Comparison of ENCODE assay signal across 28 mouse cellular contexts in the genomic region with DNA sequence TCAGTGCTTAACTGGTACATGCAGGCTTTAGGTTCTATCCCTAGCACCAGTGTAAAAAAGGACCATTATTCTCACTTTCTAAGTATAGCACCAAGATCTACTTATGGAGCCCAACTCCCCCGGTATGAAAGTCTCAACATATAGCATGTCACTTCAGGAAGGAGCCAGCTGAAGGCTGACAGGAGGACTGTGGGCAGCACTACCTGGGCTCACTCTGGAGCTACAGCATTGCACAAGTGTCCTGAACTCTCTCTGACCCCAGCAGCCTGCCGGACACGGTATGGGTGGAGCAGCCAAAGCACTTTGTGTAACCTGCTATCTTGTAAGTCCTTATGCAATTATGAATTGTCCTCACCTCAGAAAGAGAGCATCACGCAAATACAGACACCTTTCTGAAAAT. TPM values are rescaled to one million over a fixed set of nuclear protein-coding genes. Genes with fewer than 3 reads are reported as not detected.
A peak's percentile ranks its signal among the peaks of the same experiment; 100 is the strongest.
DNase-seq lines count a peak whose midpoint lies in the region; ATAC-seq and TF ChIP-seq lines count a peak whose summit lies in the region.
"Had no signal": no experiment of that assay in that cellular context is flagged by ENCODE, and none has a peak within 500 bp of the region (broad histone marks: within the 10 kb centered on the region; RNA-seq: fewer than 3 reads in every experiment).

No protein-coding gene starts in this region.

- no peaks in the 10 kb centered on the region for H3K27me3 ChIP-seq in heart, embryonic 12.5 days (replicated peaks)
- H3K27me3 ChIP-seq in liver, embryonic 15.5 days: no peaks in the 10 kb centered on the region
- H3K27me3 ChIP-seq: CH12.LX; hindbrain, embryonic 15.5 days; kidney, embryonic 15.5 days; neural tube, embryonic 15.5 days had no signal

- TF ChIP-seq CTCF in lung, adult 2 months (IDR thresholded peaks at IDR 0.05; ENCODE audit: insufficient read depth, low read length): no peak

- WGBS in heart, embryonic 12.5 days: 50% methylated on average over 4 of the region's 4 CpGs
- WGBS in lung, adult 2 months: 59% methylated on average over 4 of the region's 4 CpGs
- 79% methylated on average over 4 of the region's 4 CpGs for WGBS in liver, embryonic 15.5 days (ENCODE audit: insufficient replicate concordance)

- H3K9ac ChIP-seq in heart, embryonic 12.5 days: no peak overlapping the region
- H3K9ac ChIP-seq in liver, embryonic 15.5 days: no peak overlapping the region
- H3K9ac ChIP-seq: forebrain, postnatal 0 days; hindbrain, embryonic 15.5 days; kidney, embryonic 15.5 days; lung, embryonic 14.5 days; neural tube, embryonic 15.5 days had no signal

- no peak for DNase-seq in heart, adult 18-20 months
- peak; percentile 9 for DNase-seq in lung, adult 2 months
- no peak for DNase-seq in lung, postnatal 10 days
- peak; percentile 26 for DNase-seq in telencephalon, adult 2 months (ENCODE audit: low read depth, low spot score)
- DNase-seq: cerebellum, adult 2 months; forebrain, postnatal 0 days; gastrocnemius, adult 2 months; heart, postnatal 4 days; kidney, postnatal 4 days; layer of hippocampus, adult 9-11 months; left cerebral cortex, postnatal 4 days; lung, embryonic 14.5 days; spleen, adult 18-20 months; thymus, adult 18-20 months; thymus, postnatal 4 days had no signal

- no peak for TF ChIP-seq POLR2A in lung, adult 2 months (IDR thresholded peaks at IDR 0.05; ENCODE audit: borderline replicate concordance, extremely low read depth, low read depth, low read length)

- H3K4me3 ChIP-seq in heart, embryonic 12.5 days: no peak overlapping the region
- H3K4me3 ChIP-seq in lung, adult 2 months (replicated peaks; ENCODE audit: extremely low read depth, low read depth, low read length): no peak overlapping the region
- no peak overlapping the region for H3K4me3 ChIP-seq in liver, embryonic 15.5 days (replicated peaks)
- H3K4me3 ChIP-seq: forebrain, embryonic 10.5 days; gastrocnemius, adult 2 months; hindbrain, embryonic 15.5 days; kidney, embryonic 15.5 days; left cerebral cortex, adult 2 months; neural tube, embryonic 15.5 days had no signal

- no peaks in the 10 kb centered on the region for H3K9me3 ChIP-seq in heart, embryonic 12.5 days (replicated peaks)
- no peaks in the 10 kb centered on the region for H3K9me3 ChIP-seq in liver, embryonic 15.5 days (replicated peaks)
- H3K9me3 ChIP-seq: forebrain, embryonic 10.5 days; hindbrain, embryonic 15.5 days; kidney, embryonic 15.5 days; neural tube, embryonic 15.5 days had no signal

- H3K27ac ChIP-seq in heart, embryonic 12.5 days (ENCODE audit: poor library complexity, severe bottlenecking): peak overlapping the region; percentile 25; the same call in 1 of the 2 replicates
- no peak overlapping the region for H3K27ac ChIP-seq in liver, embryonic 15.5 days (replicated peaks)
- H3K27ac ChIP-seq: forebrain, embryonic 10.5 days; gastrocnemius, adult 2 months; hindbrain, embryonic 15.5 days; kidney, embryonic 15.5 days; left cerebral cortex, adult 2 months; neural tube, embryonic 15.5 days had no signal

- H3K36me3 ChIP-seq in heart, embryonic 12.5 days: peaks cover 82% of the 10 kb centered on the region
- peaks cover 81% of the 10 kb centered on the region for H3K36me3 ChIP-seq in liver, embryonic 15.5 days (replicated peaks)

- peaks cover 28% of the 10 kb centered on the region for H3K4me1 ChIP-seq in heart, embryonic 12.5 days (replicated peaks)
- no peaks in the 10 kb centered on the region for H3K4me1 ChIP-seq in lung, adult 2 months (ENCODE audit: control insufficient read depth, insufficient read depth, low read length)
- peaks cover 13% of the 10 kb centered on the region; the same call in 1 of the 2 replicates for H3K4me1 ChIP-seq in liver, embryonic 15.5 days (replicated peaks)
- H3K4me1 ChIP-seq: forebrain, embryonic 10.5 days; hindbrain, embryonic 15.5 days; kidney, embryonic 15.5 days; neural tube, embryonic 15.5 days had no signal

- ATAC-seq in heart, embryonic 12.5 days (ENCODE audit: insufficient number of reproducible peaks, low FRiP score): 0 out of 2 replicates have a peak, but pooled peaks have one; percentile 15
- ATAC-seq in liver, embryonic 15.5 days (ENCODE audit: insufficient read depth): peak; percentile 63; the same call in 1 of the 2 replicates
- ATAC-seq in megakaryocyte, adult 5-6 weeks (ENCODE audit: poor library complexity, severe bottlenecking): no peak
- ATAC-seq: forebrain, postnatal 0 days; intestine, postnatal 0 days; midbrain, embryonic 16.5 days had no signal

- no peak overlapping the region for H3K4me2 ChIP-seq in heart, embryonic 12.5 days
- no peak overlapping the region for H3K4me2 ChIP-seq in liver, embryonic 15.5 days
- H3K4me2 ChIP-seq: hindbrain, embryonic 15.5 days; kidney, embryonic 15.5 days; lung, embryonic 14.5 days; neural tube, embryonic 15.5 days had no signal

RNA-seq across cellular contexts. Expression of gene Urb1, which starts 25.0 kb away (rescaled TPM):
- 8.4 and 9.2 TPM in 2 replicates for polyA plus RNA-seq in heart, embryonic 12.5 days (2016; fragmentation: Nextera tagmentation; extraction: Ambion mirVana)
- total RNA-seq in heart, adult 18-20 months (2021): 1 to 10 TPM; 5.5 to 7.3 TPM
- 4.0 TPM in 2 replicates for polyA plus RNA-seq in lung, adult 2 months (2012; rRNA removed)
- polyA plus RNA-seq in liver, embryonic 15.5 days (2015; fragmentation: Nextera tagmentation; extraction: Ambion mirVana): 4.3 and 4.5 TPM in 2 replicates
- total RNA-seq in megakaryocyte, adult 5-6 weeks (2015): 3.6 and 5.9 TPM in 2 replicates
- 3.6 and 5.0 TPM in 2 replicates for total RNA-seq in megakaryocyte, adult 5-6 weeks (2017)

RNA-seq across cellular contexts. Expression of gene Eva1c, which starts 41.3 kb away (rescaled TPM):
- 2.1 and 3.4 TPM in 2 replicates for polyA plus RNA-seq in heart, embryonic 12.5 days (2016; fragmentation: Nextera tagmentation; extraction: Ambion mirVana)
- total RNA-seq in heart, adult 18-20 months (2021): 1 to 10 TPM; 1.7 to 3.1 TPM
- 8.9 and 14.2 TPM in 2 replicates for polyA plus RNA-seq in lung, adult 2 months (2012; rRNA removed)
- polyA plus RNA-seq in liver, embryonic 15.5 days (2015; fragmentation: Nextera tagmentation; extraction: Ambion mirVana): 0.39 and 0.48 TPM in 2 replicates
- total RNA-seq in megakaryocyte, adult 5-6 weeks (2015): not detected in 2 replicates
- total RNA-seq in megakaryocyte, adult 5-6 weeks (2017): not detected in 2 replicates
- total RNA-seq: CH12.LX; megakaryocyte-erythroid progenitor cell, adult 5-6 weeks; MEL had no signal

RNA-seq across cellular contexts. Expression of gene Mrap, which starts 47.2 kb away (rescaled TPM):
- polyA plus RNA-seq in heart, embryonic 12.5 days (2016; fragmentation: Nextera tagmentation; extraction: Ambion mirVana): 26.3 and 26.4 TPM in 2 replicates
- 10 to 100 TPM; 17.2 to 23.7 TPM for total RNA-seq in heart, adult 18-20 months (2021)
- polyA plus RNA-seq in lung, adult 2 months (2012; rRNA removed): 21.4 and 26.7 TPM in 2 replicates
- polyA plus RNA-seq in liver, embryonic 15.5 days (2015; fragmentation: Nextera tagmentation; extraction: Ambion mirVana): 32.9 and 34.0 TPM in 2 replicates
- not detected in 2 replicates for total RNA-seq in megakaryocyte, adult 5-6 weeks (2015)
- not detected in 2 replicates for total RNA-seq in megakaryocyte, adult 5-6 weeks (2017)
- total RNA-seq: CH12.LX; left cerebral cortex, postnatal 4 days; megakaryocyte-erythroid progenitor cell, adult 5-6 weeks had no signal
- polyA plus RNA-seq: intestine, postnatal 0 days had no signal

RNA-seq across cellular contexts. Expression of gene Mis18a, which starts 58.1 kb away (rescaled TPM):
- polyA plus RNA-seq in heart, embryonic 12.5 days (2016; fragmentation: Nextera tagmentation; extraction: Ambion mirVana): 36.9 and 38.9 TPM in 2 replicates
- 1 to 10 TPM; 2.9 to 3.0 TPM for total RNA-seq in heart, adult 18-20 months (2021)
- polyA plus RNA-seq in lung, adult 2 months (2012; rRNA removed): 9.8 and 10.3 TPM in 2 replicates
- 40.1 and 41.9 TPM in 2 replicates for polyA plus RNA-seq in liver, embryonic 15.5 days (2015; fragmentation: Nextera tagmentation; extraction: Ambion mirVana)
- total RNA-seq in megakaryocyte, adult 5-6 weeks (2015): 117 and 121 TPM in 2 replicates
- 68.6 and 70.6 TPM in 2 replicates for total RNA-seq in megakaryocyte, adult 5-6 weeks (2017)

Comparison
In these comparisons a context has a peak if more than half of its experiments do, and no peak if none do; other contexts are left out.
1. DNase-seq: peak in lung, adult 2 months (single experiment) and telencephalon, adult 2 months (single experiment); none in heart, adult 18-20 months (0 of 2) and lung, postnatal 10 days (single experiment).